Mouse (Mus musculus): ENCODE measurements around the gene Ap5m1. TPM values are rescaled to one million over a fixed set of nuclear protein-coding genes. Genes with fewer than 3 reads are reported as not detected.
"Not testable (repeated sequence)": the region's sequence is repeated elsewhere in the genome, so short reads cannot be mapped to it uniquely, and the experiment has no call there.

Ap5m1 gene
- polyA plus RNA-seq, 1 experiment from 2014 or later: 28.6 TPM

DNA sequence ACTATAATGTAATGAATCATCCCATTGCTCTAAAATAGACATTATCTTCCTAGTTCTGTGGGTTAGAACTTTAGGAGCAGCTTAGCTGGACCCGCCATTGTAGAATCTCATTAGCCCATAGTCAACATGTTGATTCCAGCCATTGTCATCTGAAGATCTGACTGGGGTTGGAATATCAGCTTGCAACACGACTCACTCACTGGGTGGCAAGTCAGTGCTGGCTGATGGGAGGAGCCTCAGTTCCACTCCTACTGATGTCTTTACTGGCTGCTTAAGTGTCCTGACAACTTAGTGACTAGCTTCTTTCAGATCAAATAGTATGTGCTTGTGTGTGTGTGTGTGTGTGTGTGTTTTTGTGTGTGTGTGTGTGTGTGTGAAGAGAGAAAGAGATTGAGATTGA is 8.5 kb downstream of the Ap5m1 start:
- H3K27me3 ChIP-seq: no peaks in the 10 kb centered on the region
- WGBS: 68% methylated on average over 2 of the region's 2 CpGs
- H3K36me3 ChIP-seq: peaks cover 8% of the 10 kb centered on the region; the same call in 1 of the 2 replicates
- H3K4me1 ChIP-seq: no peaks in the 10 kb centered on the region
- no peak overlapping the region for H3K9ac ChIP-seq
- no peak overlapping the region for H3K4me3 ChIP-seq
- H3K4me2 ChIP-seq (replicated peaks): no peak overlapping the region
- no peak overlapping the region for H3K27ac ChIP-seq
- ATAC-seq (ENCODE audit: insufficient number of reproducible peaks, insufficient read depth, low FRiP score, low TSS enrichment): no peak
- H3K9me3 ChIP-seq: no peaks in the 10 kb centered on the region

DNA sequence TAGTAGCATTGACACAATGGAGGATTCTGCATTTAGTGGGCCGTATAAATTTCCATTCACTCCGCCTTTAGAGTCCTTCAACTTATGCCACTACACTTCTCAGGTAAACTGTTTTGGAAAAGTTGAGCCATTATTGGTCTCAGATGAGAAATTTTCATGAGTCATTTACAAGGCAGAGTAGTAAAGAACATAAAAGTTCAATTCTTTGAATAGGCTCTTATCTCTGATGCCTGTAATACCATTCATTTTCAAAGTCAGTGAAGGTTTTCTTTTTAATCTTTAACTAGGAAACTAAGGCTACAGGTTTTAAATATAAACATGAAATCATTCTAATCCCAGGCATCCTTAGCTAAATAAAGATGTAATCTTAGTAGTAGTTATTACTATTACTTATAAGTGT is 12.9 kb downstream of the Ap5m1 start:
- no peak for ATAC-seq (ENCODE audit: insufficient number of reproducible peaks, insufficient read depth, low FRiP score, low TSS enrichment)
- H3K4me2 ChIP-seq (replicated peaks): no peak overlapping the region
- WGBS: 94% methylated on average over 2 of the region's 2 CpGs
- H3K27ac ChIP-seq: no peak overlapping the region
- peaks cover 17% of the 10 kb centered on the region for H3K36me3 ChIP-seq
- H3K9me3 ChIP-seq: no peaks in the 10 kb centered on the region
- no peaks in the 10 kb centered on the region for H3K4me1 ChIP-seq
- H3K27me3 ChIP-seq: no peaks in the 10 kb centered on the region
- H3K9ac ChIP-seq: no peak overlapping the region
- no peak overlapping the region for H3K4me3 ChIP-seq

DNA sequence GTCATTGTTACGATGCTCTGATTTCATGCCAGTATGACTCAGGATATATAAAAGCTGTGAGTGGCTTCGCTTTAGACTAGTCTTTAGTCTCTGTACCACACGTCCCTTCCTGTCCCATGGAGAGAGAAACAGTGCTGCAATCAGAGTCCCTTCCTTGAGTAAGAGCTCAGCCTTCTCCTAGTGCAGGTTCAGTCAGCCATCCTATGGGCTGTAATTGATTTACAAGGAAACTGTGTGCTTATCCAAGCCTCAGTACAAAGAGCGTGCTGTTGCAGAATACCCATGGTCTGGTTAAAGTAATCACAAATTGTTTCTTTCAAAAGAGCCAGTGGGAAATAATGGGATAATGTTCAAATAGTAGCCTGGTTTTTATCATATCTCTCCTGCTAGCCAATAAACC is 20.6 kb downstream of the Ap5m1 start:
- Histone ChIP-seq H3K4me3 (no peak overlapping the region), H3K27ac (no peak overlapping the region), H3K9ac (no peak overlapping the region), H3K4me2 (replicated peaks) (no peak overlapping the region), H3K9me3 (no peaks in the 10 kb centered on the region), H3K36me3 (peaks cover 13% of the 10 kb centered on the region), H3K4me1 (no peaks in the 10 kb centered on the region; the same call in 1 of the 2 replicates), H3K27me3 (no peaks in the 10 kb centered on the region)
- WGBS: 90% methylated on average over 4 of the region's 4 CpGs
- ATAC-seq (ENCODE audit: insufficient number of reproducible peaks, insufficient read depth, low FRiP score, low TSS enrichment): no peak

DNA sequence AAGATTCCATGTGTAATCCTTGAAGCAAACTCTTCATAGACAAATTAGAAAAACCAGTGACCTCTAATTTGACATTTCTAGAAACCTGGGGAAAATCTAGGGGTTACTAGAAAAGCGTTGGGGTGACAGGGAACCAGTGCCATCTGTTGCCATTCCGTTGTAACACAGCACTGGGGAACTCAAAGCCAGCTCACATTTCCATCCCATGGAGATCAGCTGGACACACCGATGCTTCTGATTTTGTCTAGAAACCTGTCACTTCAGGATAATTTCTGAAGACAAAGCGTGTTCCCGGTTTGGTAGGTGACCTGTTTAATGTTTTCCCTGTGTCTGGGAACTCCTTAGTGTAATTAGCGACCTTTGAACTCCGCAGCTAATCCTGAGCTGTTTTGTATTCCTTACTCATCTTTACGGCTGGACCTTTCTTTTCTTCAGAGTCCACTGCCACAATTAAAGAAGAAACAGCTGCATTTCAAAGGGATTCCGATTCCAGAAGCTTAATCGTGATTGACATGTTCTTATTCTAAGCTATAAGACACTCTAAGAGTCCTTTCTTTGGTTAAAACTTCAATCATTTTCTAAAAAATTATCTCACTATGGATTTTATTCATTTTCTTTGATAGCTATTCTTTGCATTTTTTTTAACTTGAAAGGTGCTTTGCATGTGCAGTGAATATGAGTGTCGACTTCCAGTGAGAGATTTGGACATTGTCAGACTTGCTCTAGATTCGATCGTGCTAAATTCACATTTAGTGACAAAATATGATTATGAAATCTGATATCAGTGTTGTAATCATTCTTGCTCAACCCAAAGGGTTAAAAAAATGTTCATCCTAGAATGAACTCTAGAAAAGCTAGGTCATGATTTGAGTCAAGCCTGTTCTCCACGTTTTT is 22.5 kb downstream of the Ap5m1 start:
- Histone ChIP-seq H3K4me3 (no peak overlapping the region), H3K27me3 (no peaks in the 10 kb centered on the region), H3K9me3 (no peaks in the 10 kb centered on the region), H3K4me1 (no peaks in the 10 kb centered on the region; the same call in 1 of the 2 replicates), H3K4me2 (replicated peaks) (no peak overlapping the region), H3K9ac (no peak overlapping the region), H3K36me3 (peaks cover 7% of the 10 kb centered on the region; the same call in 1 of the 2 replicates), H3K27ac (no peak overlapping the region)
- 35% methylated on average over 14 of the region's 14 CpGs for WGBS
- no peak for ATAC-seq (ENCODE audit: insufficient number of reproducible peaks, insufficient read depth, low FRiP score, low TSS enrichment)

DNA sequence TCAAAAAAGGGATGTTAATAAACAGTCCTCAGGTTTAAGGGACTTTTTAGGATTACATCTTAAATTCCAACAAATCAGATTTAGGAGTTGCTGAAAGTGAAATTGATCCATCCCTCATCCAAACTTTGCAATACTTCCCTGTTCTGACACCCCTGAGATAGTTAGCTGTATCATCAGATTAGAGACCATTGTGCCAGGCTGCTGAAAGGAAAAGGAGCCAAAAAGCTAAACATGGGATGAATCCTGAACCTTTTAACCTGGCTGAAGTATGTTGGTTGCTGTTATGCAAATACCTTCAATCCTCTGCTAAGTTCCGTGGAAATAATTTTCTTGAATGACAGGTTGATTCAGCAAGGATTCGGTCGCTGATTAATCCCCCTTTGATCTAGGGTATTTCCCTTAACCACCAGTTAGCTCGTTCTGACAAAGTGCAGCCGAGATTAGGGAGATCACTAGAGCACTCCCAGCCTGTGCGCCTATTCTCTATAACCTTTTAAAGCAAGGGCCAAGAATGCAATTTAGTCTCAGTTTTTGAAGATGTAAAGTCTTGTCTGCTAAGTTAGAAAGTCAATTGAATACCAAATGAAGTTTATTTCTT is 23.7 kb downstream of the Ap5m1 start:
- Histone ChIP-seq H3K27ac (no peak overlapping the region), H3K36me3 (peaks cover 7% of the 10 kb centered on the region; the same call in 1 of the 2 replicates)
- no peak for ATAC-seq (ENCODE audit: insufficient number of reproducible peaks, insufficient read depth, low FRiP score, low TSS enrichment)

DNA sequence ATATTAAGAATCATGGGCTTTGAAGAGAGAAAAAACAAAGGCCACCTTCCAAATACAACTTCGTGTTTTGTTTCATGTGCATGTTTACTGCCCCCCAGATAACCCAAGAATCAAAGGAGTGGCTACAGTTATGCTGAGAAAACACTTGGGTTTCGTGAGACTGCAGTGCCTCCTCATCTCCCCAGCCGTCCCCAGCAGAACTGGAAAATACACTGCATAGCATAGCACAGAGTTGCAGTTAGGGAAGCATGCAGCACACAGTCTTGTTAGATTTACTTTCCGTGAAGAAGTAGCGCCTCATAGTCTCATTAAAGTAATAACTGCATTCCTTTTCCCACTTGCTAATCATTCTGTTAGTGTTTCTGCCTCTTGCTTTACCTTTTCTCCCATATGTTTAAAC is 24.2 kb downstream of the Ap5m1 start:
- no peaks in the 10 kb centered on the region for H3K9me3 ChIP-seq
- H3K4me2 ChIP-seq (replicated peaks): no peak overlapping the region
- no peak overlapping the region for H3K27ac ChIP-seq
- peaks cover 6% of the 10 kb centered on the region; the same call in 1 of the 2 replicates for H3K36me3 ChIP-seq
- no peak for ATAC-seq (ENCODE audit: insufficient number of reproducible peaks, insufficient read depth, low FRiP score, low TSS enrichment)
- WGBS: 39% methylated on average over 5 of the region's 5 CpGs
- H3K27me3 ChIP-seq: no peaks in the 10 kb centered on the region
- no peak overlapping the region for H3K9ac ChIP-seq
- H3K4me3 ChIP-seq: no peak overlapping the region
- H3K4me1 ChIP-seq: no peaks in the 10 kb centered on the region; the same call in 1 of the 2 replicates

More for the DNA sequence above, 23.7 kb downstream of the Ap5m1 start:
- Histone ChIP-seq H3K27me3 (no peaks in the 10 kb centered on the region), H3K9me3 (no peaks in the 10 kb centered on the region), H3K4me1 (no peaks in the 10 kb centered on the region; the same call in 1 of the 2 replicates), H3K9ac (no peak overlapping the region), H3K4me3 (no peak overlapping the region), H3K4me2 (replicated peaks) (no peak overlapping the region)
- WGBS: 16% methylated on average over 6 of the region's 6 CpGs

DNA sequence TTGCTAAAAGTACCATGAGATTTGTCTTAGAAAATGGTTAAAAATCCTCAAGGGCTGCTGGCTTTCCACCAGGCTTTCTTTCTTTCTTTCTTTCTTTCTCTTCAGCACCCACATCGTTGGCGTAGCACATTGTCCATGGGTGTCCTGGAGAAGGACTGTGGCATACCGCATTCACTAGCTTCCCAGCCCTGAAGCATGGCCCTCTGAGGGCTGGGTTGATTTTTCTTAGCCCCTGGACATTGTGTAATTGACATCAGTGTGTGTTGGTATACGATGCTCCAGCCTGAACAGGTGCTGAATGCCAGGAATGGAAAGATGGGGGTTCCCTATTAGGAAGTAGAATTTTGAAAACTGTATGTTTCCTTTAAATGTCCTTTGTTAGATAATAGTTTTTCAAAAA is 25.4 kb downstream of the Ap5m1 start:
- WGBS: 89% methylated on average over 4 of the region's 4 CpGs
- Histone ChIP-seq H3K9me3 (no peaks in the 10 kb centered on the region), H3K9ac (no peak overlapping the region), H3K4me3 (no peak overlapping the region), H3K4me1 (no peaks in the 10 kb centered on the region; the same call in 1 of the 2 replicates), H3K27me3 (no peaks in the 10 kb centered on the region), H3K36me3 (0 out of 2 replicates have a peak, but pooled peaks cover 4% of the 10 kb centered on the region), H3K27ac (no peak overlapping the region), H3K4me2 (replicated peaks) (no peak overlapping the region)
- ATAC-seq (ENCODE audit: insufficient number of reproducible peaks, insufficient read depth, low FRiP score, low TSS enrichment): no peak

DNA sequence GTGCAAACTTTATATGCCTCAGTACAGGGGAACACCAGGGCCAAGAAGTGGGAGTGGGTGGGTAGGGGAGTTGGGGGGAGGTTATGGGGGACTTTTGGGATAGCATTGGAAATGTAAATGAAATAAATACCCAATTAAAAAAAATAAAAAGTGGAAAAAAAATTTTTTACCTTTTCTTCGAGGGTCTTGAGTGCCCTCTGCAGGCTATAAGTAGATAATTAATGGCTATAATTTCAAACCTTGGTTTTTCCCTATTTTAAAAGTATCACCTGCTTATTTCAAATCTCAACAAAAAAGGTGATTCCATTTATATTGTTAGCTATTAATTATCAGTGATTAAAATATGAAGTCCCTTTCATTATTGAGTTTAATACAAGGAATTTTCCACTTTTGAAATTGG is 25.9 kb downstream of the Ap5m1 start:
- not testable (repeated sequence) for H3K9me3 ChIP-seq; H3K4me1 ChIP-seq; H3K4me3 ChIP-seq; H3K27me3 ChIP-seq; H3K36me3 ChIP-seq; H3K27ac ChIP-seq; ATAC-seq (ENCODE audit: insufficient number of reproducible peaks, insufficient read depth, low FRiP score, low TSS enrichment); H3K4me2 ChIP-seq (replicated peaks); H3K9ac ChIP-seq
- WGBS: 44% methylated on average over 1 of the region's 1 CpGs

DNA sequence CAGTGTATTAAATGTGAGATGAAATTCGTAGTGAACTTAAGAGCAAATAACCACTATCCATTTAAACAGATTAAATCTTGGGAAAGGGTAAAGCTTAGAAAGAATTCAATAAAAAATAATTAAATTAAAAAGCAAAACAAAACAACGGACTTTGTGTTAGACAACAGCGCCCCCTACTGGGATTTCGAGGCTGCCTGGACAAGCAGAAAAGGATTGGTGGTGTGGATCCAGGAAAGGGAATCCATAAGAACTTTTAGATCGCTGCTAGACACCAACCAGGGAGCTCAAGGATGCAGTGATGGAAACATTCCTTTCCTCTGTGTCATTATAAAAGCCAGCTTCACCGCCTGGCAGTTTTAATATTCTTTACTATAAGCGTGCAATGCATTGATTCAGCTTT is 52.5 kb downstream of the Ap5m1 start:
- Histone ChIP-seq H3K27ac (no peak overlapping the region), H3K9me3 (no peaks in the 10 kb centered on the region), H3K4me3 (no peak overlapping the region), H3K4me2 (replicated peaks) (no peak overlapping the region), H3K27me3 (no peaks in the 10 kb centered on the region), H3K4me1 (no peaks in the 10 kb centered on the region), H3K9ac (no peak overlapping the region), H3K36me3 (no peaks in the 10 kb centered on the region)
- no peak for ATAC-seq (ENCODE audit: insufficient number of reproducible peaks, insufficient read depth, low FRiP score, low TSS enrichment)
- 12% methylated on average over 7 of the region's 7 CpGs for WGBS

DNA sequence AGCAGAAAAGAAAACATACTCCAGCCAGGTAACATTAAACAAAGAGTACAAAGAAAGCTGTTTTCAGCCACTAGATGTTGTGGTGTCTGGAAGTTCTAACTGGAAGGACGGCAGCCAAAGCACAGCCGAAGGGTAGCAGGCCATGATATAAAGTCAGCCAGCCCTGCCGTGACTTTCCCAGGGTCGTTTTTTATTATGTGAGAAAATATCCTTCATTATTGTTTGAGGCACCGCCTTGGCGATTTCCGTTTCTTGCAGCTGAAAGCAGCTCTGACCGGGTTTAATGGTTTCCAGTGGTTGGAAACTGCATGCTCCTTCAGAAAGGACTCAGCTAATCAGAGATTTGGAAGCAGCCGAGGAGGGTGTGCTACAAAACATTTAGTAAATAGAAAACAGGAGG is 55.8 kb downstream of the Ap5m1 start:
- no peaks in the 10 kb centered on the region for H3K4me1 ChIP-seq
- H3K27ac ChIP-seq: peak overlapping the region; percentile 46; the same call in 1 of the 2 replicates

DNA sequence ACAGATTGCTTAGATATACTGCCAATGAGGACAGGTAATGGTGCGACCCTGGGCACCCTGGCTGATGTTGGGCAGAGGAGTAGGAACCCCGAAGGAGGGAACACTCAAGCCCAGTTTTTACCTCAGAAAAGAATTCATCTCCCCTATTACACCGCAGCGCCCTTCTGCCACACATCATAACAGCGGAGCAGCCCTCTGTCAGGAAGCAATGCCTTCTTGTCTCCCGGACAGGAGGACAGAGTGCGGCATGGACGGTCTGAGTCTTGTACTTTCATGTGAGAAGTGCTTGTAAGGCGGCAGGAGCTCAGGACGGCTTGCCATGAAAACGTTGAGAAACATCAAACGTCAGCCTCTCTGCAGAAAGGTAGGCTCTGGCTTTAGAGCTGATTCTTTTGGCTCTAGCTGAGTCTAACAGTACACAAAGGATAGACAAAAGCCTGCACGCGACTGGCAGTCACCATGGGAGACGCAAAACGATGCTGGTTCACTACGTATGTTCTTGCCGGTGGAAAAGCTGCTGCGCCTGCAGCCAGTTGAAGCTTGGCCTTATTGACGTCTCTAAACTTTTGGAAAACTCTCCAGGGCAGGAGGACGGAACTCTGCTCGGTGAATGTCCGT is 61.4 kb downstream of the Ap5m1 start:
- no peaks in the 10 kb centered on the region; the same call in 1 of the 2 replicates for H3K4me1 ChIP-seq
- no peak for ATAC-seq (ENCODE audit: insufficient number of reproducible peaks, insufficient read depth, low FRiP score, low TSS enrichment)
- WGBS: 70% methylated on average over 23 of the region's 23 CpGs
- H3K4me2 ChIP-seq (replicated peaks): no peak overlapping the region
- no peaks in the 10 kb centered on the region for H3K27me3 ChIP-seq
- H3K4me3 ChIP-seq: no peak overlapping the region
- H3K27ac ChIP-seq: no peak overlapping the region
- H3K36me3 ChIP-seq: no peaks in the 10 kb centered on the region
- H3K9ac ChIP-seq: no peak overlapping the region
- H3K9me3 ChIP-seq: no peaks in the 10 kb centered on the region

More for the DNA sequence above, 55.8 kb downstream of the Ap5m1 start:
- no peaks in the 10 kb centered on the region for H3K36me3 ChIP-seq
- no peaks in the 10 kb centered on the region for H3K9me3 ChIP-seq
- no peak for ATAC-seq (ENCODE audit: insufficient number of reproducible peaks, insufficient read depth, low FRiP score, low TSS enrichment)
- peak overlapping the region; percentile 20 for H3K4me2 ChIP-seq (replicated peaks)
- whole genome bisulfite sequencing: 33% methylated on average over 9 of the region's 9 CpGs
- no peak overlapping the region for H3K9ac ChIP-seq
- H3K4me3 ChIP-seq: no peak overlapping the region
- H3K27me3 ChIP-seq: no peaks in the 10 kb centered on the region
